Mouse (Mus musculus) forebrain, embryonic 11.5 days (tissue): ENCODE data around the gene Snap91. TPM values are rescaled to one million over a fixed set of nuclear protein-coding genes. Genes with fewer than 3 reads are reported as not detected.

ENCODE experiments used
- ATAC-seq: fragments of 200-750 bp; cut with Nextera tagmentation; replicated peaks from 2 replicates; pipeline ENCODE4 v1.8.0; 2017; ENCODE audit warnings: moderate TSS enrichment; ENCODE audit not compliant: low FRiP score
- DNase-seq: peaks from one replicate; pipeline ENCODE4 v3.0.0-alpha.2; 2017; ENCODE audit warnings: low spot score
- H3K27ac ChIP-seq: fragments of 300-500 bp; sonication (generic); 2 replicates; pipeline ENCODE4 v1.5.1; 2014; ENCODE audit warnings: low read depth, low read length
- H3K27me3 ChIP-seq: fragments of 300-500 bp; sonication (generic); 2 replicates; pipeline ENCODE4 v1.6.1; 2014; ENCODE audit warnings: mild to moderate bottlenecking, low read length, mixed read lengths; ENCODE audit not compliant: control insufficient read depth, insufficient read depth
- H3K36me3 ChIP-seq: fragments of 300-500 bp; sonication (generic); 2 replicates; pipeline ENCODE4 v1.6.1; 2014; ENCODE audit warnings: mild to moderate bottlenecking, low read length, moderate library complexity, mixed read lengths; ENCODE audit not compliant: control insufficient read depth, insufficient read depth
- H3K4me1 ChIP-seq: fragments of 300-500 bp; sonication (generic); replicated peaks from 2 replicates; pipeline ENCODE4 v1.6.1; 2014; ENCODE audit warnings: low read length, mixed read lengths; ENCODE audit not compliant: control insufficient read depth, insufficient read depth
- H3K4me2 ChIP-seq: fragments of 300-500 bp; sonication (generic); 2 replicates; pipeline ENCODE4 v1.6.1; 2014; ENCODE audit warnings: low read depth, mild to moderate bottlenecking, low read length, moderate library complexity, mixed read lengths; ENCODE audit not compliant: severe bottlenecking
- H3K4me3 ChIP-seq: fragments of 300-500 bp; sonication (generic); 2 replicates; pipeline ENCODE4 v1.5.1; 2014; ENCODE audit warnings: low read depth, low read length
- H3K9ac ChIP-seq: fragments of 300-500 bp; sonication (generic); 2 replicates; pipeline ENCODE4 v1.6.1; 2014; ENCODE audit warnings: low read length
- H3K9me3 ChIP-seq: fragments of 300-500 bp; sonication (generic); 2 replicates; pipeline ENCODE4 v1.6.1; 2016; ENCODE audit warnings: low read length, mixed read lengths; ENCODE audit not compliant: control insufficient read depth
- WGBS: fragments of 180-500 bp; shearing (Covaris S2); extraction: QIAGEN DNeasy Blood & Tissue Kit; methylation state at CpG from one replicate; pipeline ENCODE4 v1.1.7; 2014; 5-methylcytosine and 5-hydroxymethylcytosine counted together
- polyA plus RNA-seq: library from polyadenylated mRNA; unstranded; fragments of >200 nt; fragmentation: Nextera tagmentation; extraction: Ambion mirVana; gene quantifications from 2 replicates; pipeline ENCODE4 v1.2.1, GENCODE M21; 2014

Gene Snap91
- polyA plus RNA-seq, 1 experiment from 2014 or later: 8.6 TPM

DNA sequence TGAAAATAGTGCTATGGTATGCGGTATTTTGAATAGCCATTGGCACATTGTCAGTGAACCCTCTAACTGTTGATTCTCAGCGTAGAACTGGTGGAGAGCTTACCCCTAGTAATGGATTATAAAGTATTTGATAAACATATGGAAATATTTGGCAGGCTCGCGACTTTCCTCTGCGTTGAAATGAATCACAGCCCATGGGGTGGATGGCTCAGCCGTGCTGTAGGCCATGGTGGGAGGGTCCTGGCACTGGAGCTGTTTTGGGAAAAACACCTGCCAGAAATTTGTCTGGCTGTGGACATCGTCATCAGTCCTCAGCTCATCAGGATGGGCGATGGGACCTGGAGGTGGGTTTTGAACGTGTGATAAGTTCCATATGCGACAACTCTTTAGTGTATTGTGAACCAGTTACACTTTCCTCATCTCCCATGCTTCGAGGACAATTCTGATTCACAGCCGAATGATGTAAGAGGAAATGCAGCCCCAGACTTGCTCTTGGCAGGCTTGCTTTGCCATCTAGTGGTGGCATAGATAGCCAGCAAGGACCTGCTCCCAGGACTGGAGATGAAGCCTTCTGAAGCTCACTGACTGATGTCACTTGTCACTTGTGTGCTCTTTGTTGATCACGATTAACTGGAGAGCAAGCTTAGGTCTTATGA, 134.4 kb downstream of the Snap91 start:
- Histone ChIP-seq H3K9ac (no peak overlapping the region), H3K4me2 (no peak overlapping the region), H3K36me3 (no peaks in the 10 kb centered on the region), H3K9me3 (no peaks in the 10 kb centered on the region), H3K4me3 (no peak overlapping the region), H3K27ac (no peak overlapping the region), H3K4me1 (peaks cover 8% of the 10 kb centered on the region; the same call in 1 of the 2 replicates), H3K27me3 (no peaks in the 10 kb centered on the region)
- ATAC-seq (peak; percentile 74), DNase-seq (peak; percentile 71)
- 35% methylated on average over 13 of the region's 13 CpGs for WGBS

GRCm38 (mm10) chr9:86744041-86744440, 136.4 kb downstream of the Snap91 start:
- no peak overlapping the region for H3K27ac ChIP-seq
- H3K9me3 ChIP-seq: no peaks in the 10 kb centered on the region
- H3K4me1 ChIP-seq: peaks cover 8% of the 10 kb centered on the region; the same call in 1 of the 2 replicates
- no peak for DNase-seq
- peak overlapping the region; percentile 68; the same call in 1 of the 2 replicates for H3K4me2 ChIP-seq
- H3K27me3 ChIP-seq: no peaks in the 10 kb centered on the region
- 41% methylated on average over 5 of the region's 5 CpGs for WGBS
- ATAC-seq: no peak
- H3K36me3 ChIP-seq: no peaks in the 10 kb centered on the region
- H3K4me3 ChIP-seq: no peak overlapping the region
- H3K9ac ChIP-seq: no peak overlapping the region

DNA sequence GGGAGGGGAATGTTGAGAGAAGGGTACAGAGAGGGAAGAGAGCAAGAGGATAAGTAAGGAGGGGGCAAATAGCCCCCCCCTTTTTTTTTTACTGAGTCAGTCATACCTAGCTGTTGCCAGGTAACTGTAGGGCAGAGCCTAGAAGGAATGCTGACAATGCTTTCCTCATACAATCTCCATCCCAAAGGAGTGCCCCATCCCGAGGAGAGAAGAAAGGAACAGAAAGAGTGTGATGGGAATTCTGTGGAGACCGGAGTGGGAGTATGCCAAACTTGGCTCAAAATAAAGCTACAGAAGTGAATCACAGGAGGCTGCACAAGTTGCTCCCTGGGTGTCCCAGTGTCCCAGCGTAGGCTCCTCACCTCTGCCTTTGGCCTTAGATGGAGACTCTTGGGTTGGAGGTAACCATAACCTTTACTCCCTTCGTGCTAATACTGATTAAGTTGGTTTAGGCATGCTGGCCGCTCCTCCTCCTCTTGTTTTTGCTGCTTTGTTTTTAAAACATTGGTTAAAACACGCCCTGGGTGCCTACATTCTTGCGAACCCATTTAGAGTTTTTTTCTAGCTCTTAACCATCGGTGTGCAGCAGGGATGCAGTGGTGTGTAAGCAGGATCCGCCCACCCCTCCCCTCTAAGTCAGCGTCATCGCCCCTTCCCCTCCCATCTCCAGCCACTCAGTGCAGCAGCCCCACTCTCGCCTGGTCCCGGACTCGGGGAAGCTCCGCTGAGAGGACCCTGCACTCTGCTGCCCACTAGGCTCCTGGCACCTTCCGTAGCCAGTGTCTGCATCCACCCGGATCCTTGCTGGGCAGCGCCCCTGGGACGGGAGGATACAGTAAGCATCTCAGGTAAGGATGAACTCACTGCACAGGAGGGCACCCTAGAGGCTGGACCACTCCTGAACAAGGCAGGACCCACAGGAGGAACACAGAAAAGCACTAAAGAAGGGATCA, 137.2 kb downstream of the Snap91 start, which contains the start of gene Prss35:
Gene Prss35 (plus strand): TSS at position 691 of the 953 bp plus-strand sequence.
- Histone ChIP-seq H3K4me3 (peak within 1 kb of the TSS; percentile 27), H3K9ac (peak within 1 kb of the TSS; percentile 39), H3K27me3 (no peaks in the 10 kb centered on the region), H3K4me2 (peak within 1 kb of the TSS; percentile 68), H3K27ac (no peak within 1 kb of the TSS), H3K9me3 (no peaks in the 10 kb centered on the region), H3K36me3 (no peaks in the 10 kb centered on the region), H3K4me1 (peaks cover 8% of the 10 kb centered on the region; the same call in 1 of the 2 replicates)
- peak; percentile 86 for ATAC-seq
- 3% methylated on average over 19 of the region's 19 CpGs for WGBS
- DNase-seq: peak; percentile 79

DNA sequence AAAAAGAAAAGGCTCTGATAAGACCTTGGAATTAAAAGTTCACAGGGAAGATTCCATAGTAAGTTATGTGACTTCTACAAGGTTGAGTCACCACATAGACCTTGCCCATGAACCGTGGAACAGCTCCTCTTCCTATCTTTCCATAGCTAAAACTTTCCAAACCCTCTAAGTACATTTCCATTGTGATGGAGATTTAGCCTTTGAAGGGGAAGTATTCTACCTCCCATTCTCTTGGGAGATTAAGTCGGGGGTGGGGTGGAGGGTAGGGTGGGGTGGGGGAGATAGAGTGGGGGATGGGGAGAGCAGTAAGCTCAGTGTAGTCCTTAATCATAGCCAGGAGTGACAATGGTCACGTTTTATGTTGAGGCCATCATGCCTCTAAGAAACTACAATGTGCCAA, 140.5 kb downstream of the Snap91 start:
- H3K27ac ChIP-seq: no peak overlapping the region
- peaks cover 8% of the 10 kb centered on the region; the same call in 1 of the 2 replicates for H3K4me1 ChIP-seq
- 18% methylated on average over 3 of the region's 3 CpGs for WGBS
- H3K9me3 ChIP-seq: no peaks in the 10 kb centered on the region
- H3K9ac ChIP-seq: no peak overlapping the region
- H3K4me3 ChIP-seq: no peak overlapping the region
- ATAC-seq: no peak
- no peak for DNase-seq
- no peaks in the 10 kb centered on the region for H3K27me3 ChIP-seq
- no peaks in the 10 kb centered on the region for H3K36me3 ChIP-seq
- H3K4me2 ChIP-seq: no peak overlapping the region

DNA sequence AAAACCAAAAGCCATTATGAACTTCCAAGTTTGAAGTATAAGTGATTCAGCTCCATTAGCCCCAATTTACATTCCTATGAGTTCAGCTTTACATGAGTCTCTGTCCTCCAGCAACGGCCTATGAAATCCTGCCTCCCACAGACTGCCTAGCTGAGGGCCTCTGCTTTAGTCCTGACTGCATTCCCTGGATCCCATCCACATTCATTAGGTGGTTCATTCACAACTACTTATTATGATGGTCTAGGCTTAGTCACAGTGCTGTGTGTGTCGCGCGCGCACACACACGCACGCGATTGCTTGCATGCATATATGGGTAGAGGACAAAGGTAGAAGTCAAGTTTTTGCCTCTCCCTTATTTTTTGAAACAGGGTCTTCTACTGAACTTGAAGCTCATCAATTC, 141.7 kb downstream of the Snap91 start:
- no peak overlapping the region for H3K27ac ChIP-seq
- 98% methylated on average over 8 of the region's 8 CpGs for WGBS
- H3K4me3 ChIP-seq: no peak overlapping the region
- H3K36me3 ChIP-seq: no peaks in the 10 kb centered on the region
- DNase-seq: no peak
- no peak for ATAC-seq
- H3K4me2 ChIP-seq: no peak overlapping the region
- no peak overlapping the region for H3K9ac ChIP-seq
- peaks cover 8% of the 10 kb centered on the region; the same call in 1 of the 2 replicates for H3K4me1 ChIP-seq
- H3K9me3 ChIP-seq: no peaks in the 10 kb centered on the region
- no peaks in the 10 kb centered on the region for H3K27me3 ChIP-seq

GRCm38 (mm10) chr9:86738067-86738466, 142.4 kb downstream of the Snap91 start:
- Histone ChIP-seq H3K4me3 (no peak overlapping the region), H3K27me3 (no peaks in the 10 kb centered on the region), H3K9ac (no peak overlapping the region), H3K4me1 (peaks cover 2% of the 10 kb centered on the region; the same call in 1 of the 2 replicates), H3K36me3 (no peaks in the 10 kb centered on the region), H3K9me3 (no peaks in the 10 kb centered on the region), H3K27ac (no peak overlapping the region), H3K4me2 (no peak overlapping the region)
- DNase-seq: no peak
- WGBS: 89% methylated on average over 1 of the region's 1 CpGs
- no peak for ATAC-seq

- H3K9ac ChIP-seq: no peak overlapping the region
- H3K9me3 ChIP-seq: no peaks in the 10 kb centered on the region
- ATAC-seq (no peak), DNase-seq (no peak)
- no peak overlapping the region for H3K4me2 ChIP-seq
- 93% methylated on average over 4 of the region's 4 CpGs for WGBS
- H3K4me1 ChIP-seq: no peaks in the 10 kb centered on the region
- no peak overlapping the region for H3K4me3 ChIP-seq
- H3K27me3 ChIP-seq: no peaks in the 10 kb centered on the region
- H3K27ac ChIP-seq: no peak overlapping the region
- no peaks in the 10 kb centered on the region for H3K36me3 ChIP-seq
Observed at GRCm38 (mm10) chr9:86736991-86737390, 143.5 kb downstream of the Snap91 start.

DNA sequence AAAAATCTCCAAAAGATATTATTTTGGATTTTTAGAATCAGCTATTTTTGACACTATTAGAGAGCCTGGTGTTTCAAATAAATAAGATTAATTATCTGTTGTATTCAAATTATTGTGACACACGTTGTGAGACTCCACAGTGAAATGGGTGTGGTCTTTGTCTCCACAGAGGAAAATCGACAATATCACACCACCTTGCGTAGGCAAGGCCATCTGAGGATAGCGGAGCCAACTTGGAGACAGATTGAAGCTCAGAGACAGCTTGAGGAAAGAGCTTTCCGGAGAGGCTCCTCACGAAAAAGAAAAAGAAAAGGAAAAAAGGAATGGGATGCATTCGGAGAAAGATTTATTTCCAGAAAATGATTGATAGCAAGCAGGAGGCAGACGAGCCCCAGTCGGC, 145.7 kb downstream of the Snap91 start:
- no peaks in the 10 kb centered on the region for H3K9me3 ChIP-seq
- no peak overlapping the region for H3K4me3 ChIP-seq
- H3K4me1 ChIP-seq: no peaks in the 10 kb centered on the region
- 84% methylated on average over 9 of the region's 9 CpGs for WGBS
- no peak overlapping the region for H3K27ac ChIP-seq
- no peak overlapping the region for H3K9ac ChIP-seq
- no peak overlapping the region for H3K4me2 ChIP-seq
- ATAC-seq (no peak), DNase-seq (no peak)
- H3K36me3 ChIP-seq: no peaks in the 10 kb centered on the region
- H3K27me3 ChIP-seq: no peaks in the 10 kb centered on the region
